Mouse (Mus musculus) erythroblast, embryonic 14.5 days (primary cell): Measurements from ENCODE around the gene Daam1.

ENCODE experiments used
- GATA1 ChIP-seq: IDR thresholded peaks from 2 replicates; pipeline ENCODE4 v1.6.1; 2012; ENCODE audit warnings: low read length, inconsistent platforms, mixed read lengths
- TAL1 ChIP-seq: IDR thresholded peaks from 3 replicates; pipeline ENCODE4 v1.6.1; 2012; ENCODE audit warnings: low read length, inconsistent platforms, mixed read lengths

GRCm38 (mm10) chr12:71987885-71988284 lies 157.0 kb downstream of the Daam1 start:
- TF ChIP-seq GATA1 (no peak), TAL1 (no peak)
